Mouse (Mus musculus): ENCODE data around the gene Gm21977. TPM values are rescaled to one million over a fixed set of nuclear protein-coding genes. Genes with fewer than 3 reads are reported as not detected.
"Not testable (repeated sequence)": the region's sequence is repeated elsewhere in the genome, so short reads cannot be mapped to it uniquely, and the experiment has no call there.

The Gm21977 gene
- not detected for total RNA-seq (2021)
- long read RNA-seq, experiment 1, result 0 reads
- long read RNA-seq, experiment 2, result 0 reads

- intact Hi-C loops (cut with DNase I); DNase-seq: not testable (repeated sequence)
These were observed at the start of gene Gm21977 for GRCm38 (mm10) chr14:42853377-42853776. Gene Gm21977, minus strand, starts transcription at chr14:42853477.

Other genes with a start within 250 kb of the Gm21977 start
- not detected for gene Gm3633, start 211.6 kb downstream of the Gm21977 start, total RNA-seq (2021)
- gene Gm10378, start 197.5 kb downstream of the Gm21977 start, total RNA-seq (2021), result not detected
- not detected for gene Gm3015, start 84.7 kb downstream of the Gm21977 start, total RNA-seq (2021)
- gene Gm10377, start 55.5 kb downstream of the Gm21977 start, total RNA-seq (2021), result not detected
- gene Gm8082, start 140.1 kb upstream of the Gm21977 start, total RNA-seq (2021), result not detected
- gene Gm10376, start 162.2 kb upstream of the Gm21977 start, total RNA-seq (2021), result not detected
- not detected for gene Gm8094, start 223.2 kb upstream of the Gm21977 start, total RNA-seq (2021)
- not detected for gene Gm8104, start 247.1 kb upstream of the Gm21977 start, total RNA-seq (2021)

Measured in heart, postnatal 14 days (tissue).